Mouse (Mus musculus): ENCODE results near the gene Ppp1ca. TPM values are rescaled to one million over a fixed set of nuclear protein-coding genes. Genes with fewer than 3 reads are reported as not detected.
A peak's percentile ranks its signal among the peaks of the same experiment; 100 is the strongest.

The Ppp1ca gene
- 1,070 and 1,129 TPM in 2 replicates for polyA plus RNA-seq (2016; fragmentation: Nextera tagmentation; extraction: Ambion mirVana)

- H3K9me3 ChIP-seq (replicated peaks) = no peaks in the 10 kb centered on the region
- H3K27ac ChIP-seq = peak within 1 kb of the TSS; percentile 98
- H3K27me3 ChIP-seq (ENCODE audit: low read depth, poor library complexity, severe bottlenecking) = no peaks in the 10 kb centered on the region
- 7% methylated on average over 40 of the region's 47 CpGs for WGBS
- H3K36me3 ChIP-seq = peaks cover 42% of the 10 kb centered on the region
- peak; percentile 99 for DNase-seq (ENCODE audit: low spot score)
- peak within 1 kb of the TSS; percentile 97 for H3K4me3 ChIP-seq
- H3K4me1 ChIP-seq = peaks cover 54% of the 10 kb centered on the region
These were observed at the start of gene Ppp1ca for GRCm38 (mm10) chr19:4191528-4192250. Ppp1ca (plus strand) TSS chr19:4192065.

GRCm38 (mm10) chr19:4142416-4143173 is 49.3 kb upstream of the Ppp1ca start:
- Histone ChIP-seq H3K27me3 (ENCODE audit: low read depth, poor library complexity, severe bottlenecking) (no peaks in the 10 kb centered on the region), H3K9me3 (replicated peaks) (no peaks in the 10 kb centered on the region), H3K36me3 (no peaks in the 10 kb centered on the region), H3K4me3 (no peak overlapping the region), H3K4me1 (peaks cover 22% of the 10 kb centered on the region), H3K27ac (no peak overlapping the region)
- DNase-seq (ENCODE audit: low spot score) = no peak
- WGBS = 91% methylated on average over 18 of the region's 18 CpGs

GRCm38 (mm10) chr19:4143759-4144268 is 48.1 kb upstream of the Ppp1ca start, which contains the start of gene Cabp4:
Cabp4 (minus strand) TSS chr19:4144033.
- H3K9me3 ChIP-seq (replicated peaks) = no peaks in the 10 kb centered on the region
- peaks cover 31% of the 10 kb centered on the region for H3K4me1 ChIP-seq
- no peaks in the 10 kb centered on the region for H3K36me3 ChIP-seq
- no peaks in the 10 kb centered on the region for H3K27me3 ChIP-seq (ENCODE audit: low read depth, poor library complexity, severe bottlenecking)
- H3K27ac ChIP-seq = no peak within 1 kb of the TSS
- WGBS = 82% methylated on average over 7 of the region's 7 CpGs
- no peak within 1 kb of the TSS for H3K4me3 ChIP-seq
- DNase-seq (ENCODE audit: low spot score) = no peak

GRCm38 (mm10) chr19:4144550-4145498 is 47.0 kb upstream of the Ppp1ca start:
- Histone ChIP-seq H3K4me1 (peaks cover 41% of the 10 kb centered on the region), H3K36me3 (peaks cover 2% of the 10 kb centered on the region), H3K4me3 (no peak overlapping the region), H3K9me3 (replicated peaks) (no peaks in the 10 kb centered on the region), H3K27ac (no peak overlapping the region), H3K27me3 (ENCODE audit: low read depth, poor library complexity, severe bottlenecking) (no peaks in the 10 kb centered on the region)
- no peak for DNase-seq (ENCODE audit: low spot score)
- WGBS = 85% methylated on average over 16 of the region's 16 CpGs

GRCm38 (mm10) chr19:4145936-4146335 is 45.9 kb upstream of the Ppp1ca start:
- peaks cover 13% of the 10 kb centered on the region for H3K36me3 ChIP-seq
- no peak for DNase-seq (ENCODE audit: low spot score)
- H3K27me3 ChIP-seq (ENCODE audit: low read depth, poor library complexity, severe bottlenecking) = no peaks in the 10 kb centered on the region
- H3K27ac ChIP-seq = no peak overlapping the region
- H3K4me1 ChIP-seq = peaks cover 50% of the 10 kb centered on the region
- no peaks in the 10 kb centered on the region for H3K9me3 ChIP-seq (replicated peaks)
- no peak overlapping the region for H3K4me3 ChIP-seq
- WGBS = 95% methylated on average over 5 of the region's 5 CpGs

GRCm38 (mm10) chr19:4146366-4147021 is 45.4 kb upstream of the Ppp1ca start:
- no peak for DNase-seq (ENCODE audit: low spot score)
- Histone ChIP-seq H3K4me3 (no peak overlapping the region), H3K27ac (no peak overlapping the region), H3K4me1 (peaks cover 50% of the 10 kb centered on the region), H3K9me3 (replicated peaks) (no peaks in the 10 kb centered on the region), H3K36me3 (peaks cover 19% of the 10 kb centered on the region), H3K27me3 (ENCODE audit: low read depth, poor library complexity, severe bottlenecking) (no peaks in the 10 kb centered on the region)
- 68% methylated on average over 12 of the region's 12 CpGs for WGBS

GRCm38 (mm10) chr19:4147022-4147405 is 44.9 kb upstream of the Ppp1ca start:
- H3K4me1 ChIP-seq = peaks cover 50% of the 10 kb centered on the region
- H3K4me3 ChIP-seq = no peak overlapping the region
- no peak overlapping the region for H3K27ac ChIP-seq
- peaks cover 24% of the 10 kb centered on the region for H3K36me3 ChIP-seq
- H3K27me3 ChIP-seq (ENCODE audit: low read depth, poor library complexity, severe bottlenecking) = no peaks in the 10 kb centered on the region
- no peak for DNase-seq (ENCODE audit: low spot score)
- WGBS = 61% methylated on average over 3 of the region's 3 CpGs
- H3K9me3 ChIP-seq (replicated peaks) = no peaks in the 10 kb centered on the region

GRCm38 (mm10) chr19:4147782-4148490 is 43.9 kb upstream of the Ppp1ca start:
- 38% methylated on average over 9 of the region's 9 CpGs for WGBS
- peak overlapping the region; percentile 90 for H3K27ac ChIP-seq
- peaks cover 47% of the 10 kb centered on the region for H3K4me1 ChIP-seq

GRCm38 (mm10) chr19:4148491-4148806 is 43.4 kb upstream of the Ppp1ca start, which contains the start of gene Coro1b:
Coro1b (plus strand) TSS chr19:4148619.
- Histone ChIP-seq H3K36me3 (peaks cover 39% of the 10 kb centered on the region), H3K4me3 (peak within 1 kb of the TSS; percentile 90), H3K9me3 (replicated peaks) (no peaks in the 10 kb centered on the region), H3K27me3 (ENCODE audit: low read depth, poor library complexity, severe bottlenecking) (no peaks in the 10 kb centered on the region), H3K4me1 (peaks cover 49% of the 10 kb centered on the region), H3K27ac (peak within 1 kb of the TSS; percentile 90)
- under 1% methylated on average over 24 of the region's 33 CpGs for WGBS
- peak; percentile 97 for DNase-seq (ENCODE audit: low spot score)

More at GRCm38 (mm10) chr19:4147782-4148490, 43.9 kb upstream of the Ppp1ca start:
- H3K4me3 ChIP-seq = peak overlapping the region; percentile 90
- no peak for DNase-seq (ENCODE audit: low spot score)
- peaks cover 33% of the 10 kb centered on the region for H3K36me3 ChIP-seq
- H3K27me3 ChIP-seq (ENCODE audit: low read depth, poor library complexity, severe bottlenecking) = no peaks in the 10 kb centered on the region
- H3K9me3 ChIP-seq (replicated peaks) = no peaks in the 10 kb centered on the region

GRCm38 (mm10) chr19:4148819-4149218 is 43.0 kb upstream of the Ppp1ca start:
- H3K4me3 ChIP-seq = peak overlapping the region; percentile 90
- peaks cover 42% of the 10 kb centered on the region for H3K36me3 ChIP-seq
- peak overlapping the region; percentile 90 for H3K27ac ChIP-seq
- H3K9me3 ChIP-seq (replicated peaks) = no peaks in the 10 kb centered on the region
- no peak for DNase-seq (ENCODE audit: low spot score)
- H3K4me1 ChIP-seq = peaks cover 46% of the 10 kb centered on the region
- 2% methylated on average over 6 of the region's 8 CpGs for WGBS
- no peaks in the 10 kb centered on the region for H3K27me3 ChIP-seq (ENCODE audit: low read depth, poor library complexity, severe bottlenecking)

GRCm38 (mm10) chr19:4149283-4149682 is 42.6 kb upstream of the Ppp1ca start:
- Histone ChIP-seq H3K27ac (peak overlapping the region; percentile 90; the same call in 1 of the 2 replicates), H3K9me3 (replicated peaks) (no peaks in the 10 kb centered on the region), H3K4me3 (peak overlapping the region; percentile 90), H3K27me3 (ENCODE audit: low read depth, poor library complexity, severe bottlenecking) (no peaks in the 10 kb centered on the region), H3K36me3 (peaks cover 45% of the 10 kb centered on the region), H3K4me1 (peaks cover 44% of the 10 kb centered on the region)
- WGBS = 89% methylated on average over 11 of the region's 11 CpGs
- no peak for DNase-seq (ENCODE audit: low spot score)

Data from limb, embryonic 10.5 days (tissue).